ENCODE assay signal across 8 mouse cellular contexts in the genomic region with DNA sequence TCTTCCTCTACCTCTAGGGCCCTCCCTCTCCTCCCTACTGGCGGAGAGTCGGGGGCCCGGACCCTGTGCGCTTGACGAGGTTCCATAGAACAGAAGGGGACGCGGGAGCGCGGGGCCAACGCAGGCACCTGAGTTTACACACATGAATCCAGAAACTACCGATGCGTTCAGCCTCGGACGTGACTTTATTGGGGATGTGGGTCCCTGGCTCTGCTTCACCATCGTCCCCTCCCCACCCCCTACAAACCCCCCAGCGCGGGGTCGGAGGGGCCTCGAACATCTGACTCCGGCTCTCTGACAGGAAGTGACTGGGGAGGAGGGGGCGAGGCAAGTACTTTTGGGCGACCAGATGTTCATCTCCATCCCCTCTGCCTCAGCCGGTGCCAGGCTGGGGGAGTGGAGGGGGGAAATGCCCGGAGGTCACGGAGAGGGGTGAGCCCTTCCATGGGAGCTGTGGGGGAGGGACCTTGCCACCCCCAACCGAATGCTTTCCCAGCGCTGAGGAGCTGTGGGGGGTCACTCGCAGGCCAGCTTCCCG. TPM values are rescaled to one million over a fixed set of nuclear protein-coding genes. Genes with fewer than 3 reads are reported as not detected.
DNase-seq lines count a peak whose midpoint lies in the region; ATAC-seq and TF ChIP-seq lines count a peak whose summit lies in the region.

No protein-coding gene starts in this region.

- H3K9me3 ChIP-seq in lung, embryonic 15.5 days: no peaks in the 10 kb centered on the region
- H3K9me3 ChIP-seq in forebrain, embryonic 13.5 days (replicated peaks): no peaks in the 10 kb centered on the region
- H3K9me3 ChIP-seq in limb, embryonic 11.5 days (ENCODE audit: control insufficient read depth, low read length): no peaks in the 10 kb centered on the region

- WGBS in lung, embryonic 15.5 days: 2% methylated on average over 29 of the region's 29 CpGs
- WGBS in forebrain, embryonic 13.5 days: 2% methylated on average over 28 of the region's 29 CpGs
- WGBS in limb, embryonic 11.5 days: under 1% methylated on average over 29 of the region's 29 CpGs
- WGBS in olfactory bulb, adult 2 months: 4% methylated on average over 29 of the region's 29 CpGs

- no peaks in the 10 kb centered on the region for H3K27me3 ChIP-seq in lung, embryonic 15.5 days
- H3K27me3 ChIP-seq in forebrain, embryonic 13.5 days: peaks cover 24% of the 10 kb centered on the region
- H3K27me3 ChIP-seq in limb, embryonic 11.5 days (ENCODE audit: control insufficient read depth, insufficient read depth, low read length): no peaks in the 10 kb centered on the region

- H3K36me3 ChIP-seq in lung, embryonic 15.5 days: no peaks in the 10 kb centered on the region
- H3K36me3 ChIP-seq in forebrain, embryonic 13.5 days (ENCODE audit: poor library complexity, severe bottlenecking): no peaks in the 10 kb centered on the region
- H3K36me3 ChIP-seq in limb, embryonic 11.5 days (ENCODE audit: control insufficient read depth, insufficient read depth, low read length): no peaks in the 10 kb centered on the region

- peak overlapping the region; percentile 71 for H3K9ac ChIP-seq in lung, embryonic 15.5 days
- peak overlapping the region; percentile 63 for H3K9ac ChIP-seq in forebrain, embryonic 13.5 days
- H3K9ac ChIP-seq in limb, embryonic 11.5 days (ENCODE audit: low read length): peak overlapping the region; percentile 74

- ATAC-seq in lung, embryonic 15.5 days (ENCODE audit: borderline replicate concordance, extremely low read depth, low FRiP score, low TSS enrichment): 0 out of 2 replicates have a peak, but pooled peaks have one; percentile 0
- ATAC-seq in forebrain, embryonic 13.5 days: peak; percentile 44; the same call in 1 of the 2 replicates
- 0 out of 2 replicates have a peak, but pooled peaks have one; percentile 13 for ATAC-seq in limb, embryonic 11.5 days (ENCODE audit: insufficient number of reproducible peaks, low FRiP score, low TSS enrichment, low read depth)
- ATAC-seq in frontal cortex, adult (ENCODE audit: low TSS enrichment): no peak

- intact Hi-C loops in left cerebral cortex, postnatal 14 days (cut with DNase I): no loop called here

- peak overlapping the region; percentile 96 for H3K4me2 ChIP-seq in lung, embryonic 15.5 days
- peak overlapping the region; percentile 92 for H3K4me2 ChIP-seq in forebrain, embryonic 13.5 days
- H3K4me2 ChIP-seq in limb, embryonic 11.5 days (ENCODE audit: low read depth, severe bottlenecking): peak overlapping the region; percentile 87

- no peak for TF ChIP-seq CTCF in olfactory bulb, adult 2 months (IDR thresholded peaks at IDR 0.05; ENCODE audit: insufficient read depth, low read depth, low read length)

- no peak for DNase-seq in lung, postnatal 14 days
- DNase-seq in limb, embryonic 11.5 days (ENCODE audit: low spot score): peak; percentile 81
- DNase-seq in left cerebral cortex, postnatal 14 days (ENCODE audit: low spot score in 2 of 2): no peak
- no peak for DNase-seq in embryo, embryonic 11 days

- peak overlapping the region; percentile 88 for H3K4me3 ChIP-seq in lung, embryonic 15.5 days
- peak overlapping the region; percentile 66 for H3K4me3 ChIP-seq in forebrain, embryonic 13.5 days
- peak overlapping the region; percentile 91 for H3K4me3 ChIP-seq in limb, embryonic 11.5 days (ENCODE audit: low read depth, low read length)
- peak overlapping the region; percentile 55 for H3K4me3 ChIP-seq in olfactory bulb, adult 2 months (ENCODE audit: insufficient read depth, low read depth, low read length)

- TF ChIP-seq POLR2A in olfactory bulb, adult 2 months (IDR thresholded peaks at IDR 0.05; ENCODE audit: insufficient read depth, low read depth, low read length): no peak

- peak overlapping the region; percentile 100 for H3K27ac ChIP-seq in lung, embryonic 15.5 days
- H3K27ac ChIP-seq in forebrain, embryonic 13.5 days: no peak overlapping the region
- peak overlapping the region; percentile 96 for H3K27ac ChIP-seq in limb, embryonic 11.5 days (replicated peaks; ENCODE audit: low read depth, low read length)
- H3K27ac ChIP-seq in olfactory bulb, adult 2 months (ENCODE audit: insufficient read depth, low read depth, low read length): no peak overlapping the region

- H3K4me1 ChIP-seq in lung, embryonic 15.5 days: peaks cover 46% of the 10 kb centered on the region
- H3K4me1 ChIP-seq in forebrain, embryonic 13.5 days: peaks cover 32% of the 10 kb centered on the region
- H3K4me1 ChIP-seq in limb, embryonic 11.5 days (ENCODE audit: control insufficient read depth, insufficient read depth, low read length): peaks cover 38% of the 10 kb centered on the region
- H3K4me1 ChIP-seq in olfactory bulb, adult 2 months (ENCODE audit: control insufficient read depth, insufficient read depth, low read length): peaks cover 11% of the 10 kb centered on the region

RNA-seq across cellular contexts. Expression of gene Tead3, which starts 0.8 kb away (rescaled TPM):
- polyA plus RNA-seq in lung, embryonic 15.5 days (2015; fragmentation: Nextera tagmentation; extraction: Ambion mirVana): 10.9 and 11.5 TPM in 2 replicates
- 2.4 and 2.8 TPM in 2 replicates for polyA plus RNA-seq in forebrain, embryonic 13.5 days (2015; fragmentation: Nextera tagmentation; extraction: Ambion mirVana)
- 10.0 and 10.6 TPM in 2 replicates for polyA plus RNA-seq in limb, embryonic 11.5 days (2014; fragmentation: Nextera tagmentation; extraction: Ambion mirVana)
- polyA plus RNA-seq in olfactory bulb, adult 2 months (2012; ENCODE audit: insufficient read depth, insufficient read length, low replicate concordance, missing spikeins): not detected in 2 replicates
- 1 to 10 TPM; 2.4 to 3.3 TPM for total RNA-seq in left cerebral cortex, postnatal 14 days (2021)

RNA-seq across cellular contexts. Expression of gene Tulp1, which starts 13.6 kb away (rescaled TPM):
- polyA plus RNA-seq in lung, embryonic 15.5 days (2015; fragmentation: Nextera tagmentation; extraction: Ambion mirVana): 6.0 and 6.2 TPM in 2 replicates
- polyA plus RNA-seq in forebrain, embryonic 13.5 days (2015; fragmentation: Nextera tagmentation; extraction: Ambion mirVana): 1.4 and 1.7 TPM in 2 replicates
- 3.4 and 4.4 TPM in 2 replicates for polyA plus RNA-seq in limb, embryonic 11.5 days (2014; fragmentation: Nextera tagmentation; extraction: Ambion mirVana)
- not detected in 2 replicates for polyA plus RNA-seq in olfactory bulb, adult 2 months (2012; ENCODE audit: insufficient read depth, insufficient read length, low replicate concordance, missing spikeins)
- total RNA-seq in left cerebral cortex, postnatal 14 days (2021): under 1 TPM in 1 of 2 experiments, not detected in 1; 0.66 TPM

RNA-seq across cellular contexts. Expression of gene Rpl10a, which starts 23.2 kb away (rescaled TPM):
- polyA plus RNA-seq in lung, embryonic 15.5 days (2015; fragmentation: Nextera tagmentation; extraction: Ambion mirVana): 606 and 658 TPM in 2 replicates
- polyA plus RNA-seq in forebrain, embryonic 13.5 days (2015; fragmentation: Nextera tagmentation; extraction: Ambion mirVana): 444 and 501 TPM in 2 replicates
- polyA plus RNA-seq in limb, embryonic 11.5 days (2014; fragmentation: Nextera tagmentation; extraction: Ambion mirVana): 616 TPM in 2 replicates
- 1,471 TPM in 1 of 2 replicates, not detected in the other for polyA plus RNA-seq in olfactory bulb, adult 2 months (2012; ENCODE audit: insufficient read depth, insufficient read length, low replicate concordance, missing spikeins)
- 100 to 1,000 TPM; 365 to 369 TPM for total RNA-seq in left cerebral cortex, postnatal 14 days (2021)

RNA-seq across cellular contexts. Expression of gene Fance, which starts 38.1 kb away (rescaled TPM):
- 32.8 and 33.3 TPM in 2 replicates for polyA plus RNA-seq in lung, embryonic 15.5 days (2015; fragmentation: Nextera tagmentation; extraction: Ambion mirVana)
- polyA plus RNA-seq in forebrain, embryonic 13.5 days (2015; fragmentation: Nextera tagmentation; extraction: Ambion mirVana): 22.6 and 24.6 TPM in 2 replicates
- 27.3 and 29.4 TPM in 2 replicates for polyA plus RNA-seq in limb, embryonic 11.5 days (2014; fragmentation: Nextera tagmentation; extraction: Ambion mirVana)
- polyA plus RNA-seq in olfactory bulb, adult 2 months (2012; ENCODE audit: insufficient read depth, insufficient read length, low replicate concordance, missing spikeins): not detected in 2 replicates
- 10 to 100 TPM; 28.3 to 29.6 TPM for total RNA-seq in left cerebral cortex, postnatal 14 days (2021)

Comparison
In these comparisons a context has a peak if more than half of its experiments do, and no peak if none do; other contexts are left out.
1. H3K27ac ChIP-seq: peak in lung, embryonic 15.5 days (single experiment) and limb, embryonic 11.5 days (single experiment); none in forebrain, embryonic 13.5 days (single experiment) and olfactory bulb, adult 2 months (single experiment).
2. Peak in every context shown above with its lines, with median percentiles within 50 percentile points of each other: H3K4me2 ChIP-seq, H3K4me3 ChIP-seq and H3K9ac ChIP-seq.